Mouse (Mus musculus) cortical plate, adult 2 months (tissue): ENCODE measurements around the gene Tatdn2. TPM values are rescaled to one million over a fixed set of nuclear protein-coding genes. Genes with fewer than 3 reads are reported as not detected.

Source experiments
- H3K27ac ChIP-seq: fragments of 200-500 bp; 2 replicates; pipeline ENCODE4 v1.5.1; 2012; ENCODE audit warnings: low read length, control low read depth, inconsistent platforms; ENCODE audit not compliant: insufficient read depth
- H3K4me1 ChIP-seq: fragments of 200-500 bp; 2 replicates; pipeline ENCODE4 v1.6.1; 2011; ENCODE audit warnings: low read length; ENCODE audit not compliant: control insufficient read depth, insufficient read depth
- H3K4me3 ChIP-seq: fragments of 200-500 bp; 2 replicates; pipeline ENCODE4 v1.5.1; 2011; ENCODE audit warnings: mild to moderate bottlenecking, low read length, control low read depth; ENCODE audit not compliant: insufficient read depth
- CTCF ChIP-seq: fragments of 200-500 bp; IDR thresholded peaks from 2 replicates; pipeline ENCODE4 v1.5.1; 2011; ENCODE audit warnings: mild to moderate bottlenecking, control low read depth, low read length; ENCODE audit not compliant: insufficient read depth; ENCODE audit errors: extremely low read depth
- POLR2A ChIP-seq: fragments of 200-500 bp; IDR thresholded peaks from 2 replicates; pipeline ENCODE4 v1.6.1; 2011; ENCODE audit warnings: mild to moderate bottlenecking, low read length, control low read depth; ENCODE audit not compliant: insufficient read depth; ENCODE audit errors: extremely low read depth
- polyA plus RNA-seq: library from polyadenylated mRNA; depleted of rRNA; stranded (reverse); fragments of >200 nt; gene quantifications from 2 replicates; pipeline ENCODE4 v1.2.3, GENCODE M21; 2012

The Tatdn2 gene
- polyA plus RNA-seq, 1 experiment, result 28.8 TPM

DNA sequence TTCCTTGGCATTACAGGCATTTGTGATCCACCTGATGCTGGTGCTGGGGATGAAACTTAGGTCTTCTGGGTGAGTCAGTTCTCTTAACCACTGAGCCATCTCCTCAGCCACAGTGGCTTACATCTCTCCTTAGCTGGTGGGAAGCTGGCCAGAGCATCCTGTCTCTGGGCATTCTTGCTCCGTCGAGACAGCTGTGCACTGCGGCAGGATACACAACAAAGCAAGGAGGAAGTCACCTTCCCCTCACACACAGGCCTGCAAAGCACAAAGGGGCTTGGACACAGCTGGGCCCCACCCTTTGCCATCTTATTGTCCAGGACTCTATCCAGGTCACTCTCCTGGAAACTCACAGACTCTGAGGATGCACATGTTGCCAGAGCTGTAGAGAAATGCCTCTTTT lies 38.6 kb upstream of the Tatdn2 start:
- peaks cover 6% of the 10 kb centered on the region for H3K4me1 ChIP-seq
- TF ChIP-seq CTCF (no peak), POLR2A (no peak)
- H3K27ac ChIP-seq, result peak overlapping the region; percentile 68; the same call in 1 of the 2 replicates
- no peak overlapping the region for H3K4me3 ChIP-seq

DNA sequence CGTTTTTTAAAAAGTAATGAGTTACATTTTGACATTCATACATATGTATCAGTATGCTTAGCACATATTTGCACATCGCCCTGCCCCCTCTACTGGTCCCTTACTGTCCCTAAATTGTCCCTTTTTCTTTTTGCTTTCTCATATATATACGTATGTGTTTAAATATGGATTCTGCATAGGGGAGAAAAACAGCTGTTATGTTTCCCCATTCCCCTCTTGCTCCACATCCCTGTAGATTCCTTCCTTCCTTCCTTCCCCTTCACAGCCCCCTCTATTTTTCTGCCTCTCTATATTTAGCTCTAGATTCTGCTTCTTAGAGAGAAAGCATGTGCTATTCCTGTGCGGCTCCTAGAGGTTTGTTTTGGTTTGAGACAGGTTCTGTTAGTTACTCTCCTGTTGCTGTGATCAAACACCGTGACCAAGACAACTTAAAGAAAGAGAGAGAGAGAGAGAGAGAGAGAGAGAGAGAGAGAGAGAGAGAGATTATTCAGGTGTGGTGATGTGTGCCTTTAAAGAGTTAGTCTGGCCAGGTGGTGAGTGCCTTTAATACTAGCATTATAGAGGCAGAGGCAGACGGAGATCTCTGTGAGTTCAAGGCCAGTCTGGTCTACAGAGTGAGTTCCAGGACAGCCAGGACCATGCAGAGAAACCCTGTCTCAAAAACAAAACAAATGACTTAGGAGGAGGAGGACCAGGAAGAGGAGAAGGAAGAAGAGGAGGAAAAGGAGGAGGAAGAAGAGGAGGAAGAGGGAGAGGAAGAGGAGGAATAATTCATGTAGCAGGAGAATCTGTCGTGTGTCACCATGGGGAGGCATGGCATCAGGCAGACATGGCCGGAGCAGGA lies 37.0 kb upstream of the Tatdn2 start:
- Histone ChIP-seq H3K27ac (peak overlapping the region; percentile 32; the same call in 1 of the 2 replicates), H3K4me3 (no peak overlapping the region), H3K4me1 (peaks cover 6% of the 10 kb centered on the region)
- TF ChIP-seq POLR2A, result no peak
- no peak for TF ChIP-seq CTCF

DNA sequence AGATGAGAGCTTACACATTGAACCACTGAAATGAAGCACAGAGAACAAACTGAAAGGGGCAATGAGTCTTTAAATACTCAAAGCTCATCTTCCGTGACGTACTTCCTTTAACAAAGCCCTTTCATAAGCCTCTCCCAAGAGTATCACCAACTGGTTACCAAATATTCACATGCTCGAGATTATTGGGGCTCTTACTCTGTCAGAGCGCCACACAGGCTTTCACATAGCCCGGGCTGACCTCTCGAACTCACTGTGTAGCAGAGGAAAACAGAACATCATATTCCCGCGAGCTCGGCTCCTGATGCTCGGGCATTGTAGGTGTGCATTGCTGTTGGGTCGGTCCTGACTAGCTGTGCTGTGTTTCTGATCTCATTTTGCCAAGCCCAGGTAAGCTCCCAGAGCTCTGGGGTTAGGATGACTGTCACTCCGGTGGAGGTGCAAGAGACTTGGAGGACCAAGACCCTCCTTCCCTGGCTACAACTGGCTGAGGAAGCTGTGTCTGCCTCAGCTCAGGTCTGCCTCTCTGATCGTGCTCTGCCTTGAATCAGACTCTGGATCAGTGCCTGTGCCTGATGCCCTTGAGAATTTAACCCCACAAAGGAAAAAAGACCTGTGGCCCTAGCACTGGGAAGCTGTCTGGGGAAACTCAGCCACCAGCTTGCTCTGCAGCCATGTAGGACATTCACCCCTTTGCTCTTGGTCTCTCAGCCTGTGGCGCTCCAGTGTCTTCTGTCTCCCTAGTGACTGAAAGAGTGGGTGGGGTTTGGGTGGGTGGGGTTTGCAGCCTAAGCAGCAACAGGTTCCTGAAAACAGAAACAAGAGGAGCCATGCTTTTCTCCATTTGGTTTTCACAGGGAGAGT lies 36.1 kb upstream of the Tatdn2 start:
- TF ChIP-seq POLR2A (no peak), CTCF (no peak)
- H3K27ac ChIP-seq, result 0 out of 2 replicates have a peak overlapping the region, but pooled peaks have one; percentile 13
- H3K4me3 ChIP-seq, result no peak overlapping the region
- peaks cover 6% of the 10 kb centered on the region for H3K4me1 ChIP-seq

DNA sequence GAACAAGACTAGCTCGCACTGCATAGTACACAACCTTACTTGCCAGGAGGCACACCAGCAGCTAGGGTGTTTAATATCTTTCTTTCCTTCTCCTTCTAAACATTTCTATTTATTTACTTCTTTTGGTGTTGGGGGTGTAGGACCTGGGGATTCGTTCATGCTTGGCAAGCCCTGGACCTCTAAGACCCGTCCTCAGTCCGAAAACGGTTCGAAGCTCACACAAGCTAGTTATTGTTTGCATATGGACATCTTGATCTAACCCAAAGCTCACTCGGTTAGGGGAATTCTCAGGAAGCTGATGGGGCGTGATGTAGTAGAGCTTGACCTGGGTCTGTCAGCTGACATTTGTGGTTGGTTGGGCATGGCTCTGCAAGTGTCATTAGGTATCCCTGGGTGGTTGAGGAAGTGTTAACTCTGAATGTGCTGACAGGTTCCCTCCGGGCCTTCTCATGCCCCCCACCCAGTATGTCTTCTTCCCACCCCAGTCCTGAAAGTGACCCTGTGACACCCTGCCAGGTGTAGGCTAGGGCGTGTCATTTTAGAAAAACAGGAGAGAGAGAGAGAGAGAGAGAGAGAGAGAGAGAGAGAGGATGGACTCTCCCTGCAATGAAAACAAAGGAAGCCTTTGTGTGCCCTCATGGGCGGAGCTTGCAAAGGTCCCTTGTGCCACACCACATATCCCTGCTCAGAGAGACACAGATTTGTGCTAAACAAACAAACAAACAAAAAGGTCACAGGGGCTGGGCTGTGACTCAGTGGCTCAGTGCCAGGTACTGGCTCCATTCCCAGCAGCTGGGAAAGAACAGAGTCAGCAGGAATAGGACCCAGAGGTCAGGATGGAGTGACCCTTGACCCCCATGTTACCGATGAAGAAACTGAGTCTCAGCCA lies 35.3 kb upstream of the Tatdn2 start:
- TF ChIP-seq CTCF (no peak), POLR2A (no peak)
- Histone ChIP-seq H3K27ac (peak overlapping the region; percentile 51; the same call in 1 of the 2 replicates), H3K4me3 (no peak overlapping the region), H3K4me1 (peaks cover 6% of the 10 kb centered on the region)

DNA sequence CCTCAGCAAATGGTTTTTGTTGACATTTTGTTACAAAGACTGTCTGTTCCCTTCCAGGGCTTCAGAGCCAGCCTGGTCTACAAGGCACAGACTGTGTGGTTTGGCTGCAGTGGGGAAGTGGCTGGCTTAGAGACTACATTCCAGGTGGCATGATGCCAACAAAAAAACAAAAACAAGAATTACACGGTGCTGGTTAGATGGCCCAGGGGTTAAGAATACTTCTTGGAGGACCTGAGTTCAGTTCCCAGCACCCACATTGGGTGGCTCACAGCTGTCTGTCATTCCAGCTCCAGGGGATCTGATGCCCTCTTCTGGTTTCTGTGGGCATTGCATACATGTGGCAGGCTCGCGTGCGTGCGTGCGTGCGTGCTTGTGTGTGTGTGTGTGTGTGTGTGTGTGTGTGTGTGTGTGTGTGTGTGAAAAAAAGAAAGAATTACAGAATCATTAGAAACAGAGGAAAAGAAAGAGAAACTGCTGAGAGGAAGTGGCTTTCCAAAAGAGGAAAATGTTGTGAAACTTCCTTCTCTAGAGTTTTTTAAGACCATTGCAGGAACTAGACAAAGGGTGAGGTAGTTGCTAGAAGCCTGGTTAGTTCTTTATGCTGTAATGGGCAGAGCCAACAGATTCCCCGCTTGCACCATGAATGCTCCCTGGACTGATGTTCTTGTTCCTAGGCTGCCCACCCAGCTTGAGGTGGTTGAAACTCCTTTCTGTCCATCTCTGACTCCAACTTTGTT lies 33.7 kb upstream of the Tatdn2 start:
- Histone ChIP-seq H3K4me3 (no peak overlapping the region), H3K4me1 (peaks cover 6% of the 10 kb centered on the region), H3K27ac (no peak overlapping the region)
- no peak for TF ChIP-seq CTCF
- no peak for TF ChIP-seq POLR2A

DNA sequence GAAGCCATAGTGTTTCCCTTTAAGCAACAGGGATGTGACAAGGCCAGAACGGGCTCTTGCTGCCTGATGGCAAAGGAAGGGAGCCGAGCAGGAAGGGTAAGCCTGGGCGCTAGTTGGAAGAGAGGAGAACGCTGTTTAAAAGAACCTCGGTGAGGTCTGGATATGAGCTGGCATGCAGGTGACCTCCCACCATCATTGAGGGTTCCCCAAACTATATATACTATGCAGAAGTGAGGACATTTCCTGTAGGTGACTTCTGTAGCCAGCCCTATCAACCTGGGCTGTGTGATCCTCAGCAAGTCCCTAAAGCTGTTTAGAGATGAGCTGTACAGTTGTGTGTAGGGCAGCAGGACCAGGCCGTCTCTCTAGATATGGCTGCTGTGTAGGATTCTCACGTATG lies 32.5 kb upstream of the Tatdn2 start:
- TF ChIP-seq POLR2A (no peak), CTCF (no peak)
- Histone ChIP-seq H3K4me3 (no peak overlapping the region), H3K27ac (no peak overlapping the region), H3K4me1 (peaks cover 3% of the 10 kb centered on the region; the same call in 1 of the 2 replicates)

DNA sequence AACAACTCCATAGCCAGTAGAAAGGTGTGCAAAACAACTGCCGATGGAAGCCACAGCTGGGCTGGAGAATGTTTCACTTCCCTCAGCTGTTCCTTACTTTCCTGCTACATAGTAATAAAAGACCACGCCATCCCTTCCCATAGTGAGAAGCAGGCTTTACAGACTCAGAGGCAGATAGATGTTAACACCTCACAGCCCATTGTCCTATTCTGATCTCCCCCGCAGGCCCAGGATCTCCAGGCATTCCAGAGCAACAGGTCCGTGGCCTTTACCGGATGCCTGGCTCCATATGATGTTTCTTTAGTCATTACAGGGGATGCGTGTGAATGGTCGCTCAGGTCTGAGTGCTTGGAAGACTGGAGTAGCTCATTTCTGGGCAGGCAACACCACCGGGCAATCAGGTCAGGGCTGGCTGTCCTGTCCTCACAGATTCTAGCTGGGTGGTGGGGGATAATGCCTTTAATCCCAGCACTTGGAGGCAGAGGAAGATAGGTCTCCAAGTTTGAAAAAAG lies 29.2 kb upstream of the Tatdn2 start:
- Histone ChIP-seq H3K27ac (no peak overlapping the region), H3K4me1 (no peaks in the 10 kb centered on the region), H3K4me3 (no peak overlapping the region)
- no peak for TF ChIP-seq CTCF
- no peak for TF ChIP-seq POLR2A

DNA sequence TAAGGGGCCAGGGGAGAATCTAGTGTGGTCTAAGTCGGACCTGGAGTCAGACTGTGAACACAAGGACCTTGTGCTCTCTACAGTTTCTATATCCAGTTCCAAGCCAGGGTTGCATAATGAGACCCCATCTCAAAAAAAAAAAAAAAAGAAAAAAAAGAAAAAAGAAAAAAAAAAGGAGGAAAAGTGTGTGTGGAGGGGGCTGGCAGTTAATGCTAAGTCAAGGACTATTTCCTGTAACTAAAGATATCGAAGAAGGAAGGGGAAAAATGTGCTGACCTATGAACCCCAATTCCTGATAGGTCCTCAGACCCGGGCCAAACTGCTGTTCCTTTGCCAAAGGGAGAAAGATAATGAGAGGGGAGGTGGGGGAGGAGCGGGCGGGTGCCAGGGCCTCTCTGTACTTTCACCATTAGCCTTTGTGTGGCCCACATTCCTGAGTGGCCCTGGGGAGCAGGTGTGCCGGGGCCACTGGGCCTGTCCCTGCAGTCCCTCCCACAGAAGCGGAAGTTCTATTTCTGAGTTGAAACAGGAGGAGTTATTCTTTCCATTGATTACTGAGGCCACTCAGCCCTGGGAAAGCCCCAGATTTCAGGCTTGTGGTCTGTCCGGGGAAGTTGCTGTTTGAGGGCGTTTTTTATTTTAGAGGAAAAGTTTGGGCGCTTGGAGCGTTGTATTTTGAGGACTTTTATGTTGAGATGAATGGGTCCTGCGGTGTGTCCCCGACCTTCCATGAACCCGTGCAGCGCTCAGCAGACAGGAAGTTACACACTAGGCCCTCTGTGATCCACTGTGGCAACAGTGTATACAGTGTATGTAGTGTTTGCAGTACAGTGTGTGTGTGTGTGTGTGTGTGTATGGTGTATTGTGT lies 28.3 kb upstream of the Tatdn2 start:
- peak overlapping the region; percentile 86 for H3K27ac ChIP-seq
- TF ChIP-seq POLR2A (no peak), CTCF (no peak)
- no peak overlapping the region for H3K4me3 ChIP-seq
- no peaks in the 10 kb centered on the region for H3K4me1 ChIP-seq
